Mouse (Mus musculus) ES-Bruce4 (cell line): ENCODE results near the gene Tmem213. TPM values are rescaled to one million over a fixed set of nuclear protein-coding genes. Genes with fewer than 3 reads are reported as not detected.

ENCODE experiments used
- H3K27ac ChIP-seq: 2 replicates; pipeline ENCODE4 v1.5.1; 2012; ENCODE audit warnings: low read length, inconsistent platforms; ENCODE audit not compliant: insufficient read depth
- H3K27me3 ChIP-seq: 2 replicates; pipeline ENCODE4 v1.6.1; 2012; ENCODE audit warnings: mild to moderate bottlenecking, low read length, inconsistent platforms; ENCODE audit not compliant: control insufficient read depth, poor library complexity, insufficient read depth, severe bottlenecking
- H3K36me3 ChIP-seq: 2 replicates; pipeline ENCODE4 v1.6.1; 2012; ENCODE audit warnings: inconsistent platforms, mild to moderate bottlenecking, low read length, moderate library complexity; ENCODE audit not compliant: control insufficient read depth, poor library complexity, insufficient read depth, severe bottlenecking
- H3K4me1 ChIP-seq: one replicate; pipeline ENCODE4 v1.8.1; 2011; ENCODE audit warnings: low read length; ENCODE audit not compliant: control insufficient read depth, insufficient read depth
- H3K4me3 ChIP-seq: 2 replicates; pipeline ENCODE4 v1.5.1; 2011; ENCODE audit warnings: low read depth, mild to moderate bottlenecking, low read length
- H3K9ac ChIP-seq: 2 replicates; pipeline ENCODE4 v1.6.1; 2012; ENCODE audit warnings: low read depth, mild to moderate bottlenecking, inconsistent platforms; ENCODE audit not compliant: poor library complexity, severe bottlenecking
- H3K9me3 ChIP-seq: replicated peaks from 2 replicates; pipeline ENCODE4 v1.6.1; 2012; ENCODE audit warnings: mild to moderate bottlenecking, low read length, inconsistent platforms; ENCODE audit not compliant: control insufficient read depth, poor library complexity, insufficient read depth, severe bottlenecking
- CTCF ChIP-seq: IDR thresholded peaks from one replicate; pipeline ENCODE4 v1.8.1; 2011; ENCODE audit warnings: low read depth, low read length
- EP300 ChIP-seq: IDR thresholded peaks from 2 replicates; pipeline ENCODE4 v1.6.1; 2011; ENCODE audit warnings: low read depth, low read length; ENCODE audit not compliant: insufficient read depth
- POLR2A ChIP-seq: IDR thresholded peaks from one replicate; pipeline ENCODE4 v1.8.1; 2011; ENCODE audit warnings: low read length; ENCODE audit not compliant: insufficient read depth
- polyA plus RNA-seq: library from polyadenylated mRNA; stranded (reverse); fragments of >200 nt; gene quantifications from 2 replicates; pipeline ENCODE4 v1.2.4, GENCODE M21; 2011; ENCODE audit warnings: low read depth; ENCODE audit not compliant: missing spikeins, insufficient read depth, insufficient read length

Gene Tmem213
- polyA plus RNA-seq, 1 experiment = 3.0 TPM

DNA sequence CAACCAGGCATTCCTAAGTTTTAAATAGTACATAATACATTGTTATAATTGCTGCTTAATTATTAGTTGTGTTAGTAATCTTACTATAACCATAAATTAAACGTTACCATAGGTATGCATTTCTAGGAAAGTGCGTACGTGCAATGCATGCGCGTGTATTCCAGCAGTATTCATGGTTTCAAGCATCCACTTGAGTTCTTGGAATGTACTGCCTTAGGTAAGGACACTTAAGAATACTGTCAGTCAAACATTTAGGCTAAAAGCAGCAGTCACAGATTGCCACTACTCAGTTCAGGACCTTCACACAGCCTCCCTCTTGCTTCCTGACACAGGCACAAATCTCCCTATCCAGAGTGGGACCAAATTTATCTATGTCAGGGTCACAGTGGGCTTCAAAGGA lies 606 bp upstream of the Tmem213 start:
- TF ChIP-seq EP300 (no peak), POLR2A (no peak), CTCF (no peak)
- Histone ChIP-seq H3K9me3 (no peaks in the 10 kb centered on the region), H3K36me3 (no peaks in the 10 kb centered on the region), H3K9ac (no peak overlapping the region), H3K4me1 (no peaks in the 10 kb centered on the region), H3K27me3 (no peaks in the 10 kb centered on the region), H3K4me3 (no peak overlapping the region), H3K27ac (no peak overlapping the region)

DNA sequence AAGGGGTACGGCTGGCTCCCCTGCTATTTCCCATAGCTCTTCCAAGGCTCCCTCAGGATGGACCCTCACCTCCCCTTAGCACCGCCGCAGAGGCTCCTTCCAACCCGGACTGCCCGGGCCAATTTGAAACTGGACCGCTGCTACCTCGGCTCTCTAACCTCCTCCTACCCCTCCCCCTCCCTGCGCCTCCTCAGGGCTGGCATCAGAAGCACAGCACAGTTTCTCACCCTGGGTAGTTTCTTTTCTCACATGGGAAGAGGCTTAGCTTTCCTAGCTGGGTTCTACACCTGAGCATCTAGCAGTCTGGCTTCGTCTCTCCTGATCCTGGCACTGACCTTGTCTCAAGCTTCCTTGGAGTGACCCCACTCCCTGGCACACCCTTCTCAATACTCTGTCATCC lies 816 bp downstream of the Tmem213 start:
- no peak overlapping the region; the same call in 1 of the 2 replicates for H3K4me3 ChIP-seq
- TF ChIP-seq EP300 (no peak), POLR2A (no peak), CTCF (no peak)
- H3K9ac ChIP-seq = no peak overlapping the region

GRCm38 (mm10) chr6:38110859-38111258 lies 1.8 kb downstream of the Tmem213 start:
- Histone ChIP-seq H3K4me3 (no peak overlapping the region), H3K27ac (no peak overlapping the region), H3K36me3 (no peaks in the 10 kb centered on the region), H3K9me3 (no peaks in the 10 kb centered on the region), H3K9ac (no peak overlapping the region), H3K4me1 (no peaks in the 10 kb centered on the region), H3K27me3 (no peaks in the 10 kb centered on the region)
- no peak for TF ChIP-seq EP300
- no peak for TF ChIP-seq POLR2A
- TF ChIP-seq CTCF = no peak

More for the DNA sequence above, 816 bp downstream of the Tmem213 start:
- H3K27ac ChIP-seq = no peak overlapping the region
- H3K4me1 ChIP-seq = no peaks in the 10 kb centered on the region
- H3K27me3 ChIP-seq = no peaks in the 10 kb centered on the region
- H3K9me3 ChIP-seq = no peaks in the 10 kb centered on the region
- no peaks in the 10 kb centered on the region for H3K36me3 ChIP-seq

DNA sequence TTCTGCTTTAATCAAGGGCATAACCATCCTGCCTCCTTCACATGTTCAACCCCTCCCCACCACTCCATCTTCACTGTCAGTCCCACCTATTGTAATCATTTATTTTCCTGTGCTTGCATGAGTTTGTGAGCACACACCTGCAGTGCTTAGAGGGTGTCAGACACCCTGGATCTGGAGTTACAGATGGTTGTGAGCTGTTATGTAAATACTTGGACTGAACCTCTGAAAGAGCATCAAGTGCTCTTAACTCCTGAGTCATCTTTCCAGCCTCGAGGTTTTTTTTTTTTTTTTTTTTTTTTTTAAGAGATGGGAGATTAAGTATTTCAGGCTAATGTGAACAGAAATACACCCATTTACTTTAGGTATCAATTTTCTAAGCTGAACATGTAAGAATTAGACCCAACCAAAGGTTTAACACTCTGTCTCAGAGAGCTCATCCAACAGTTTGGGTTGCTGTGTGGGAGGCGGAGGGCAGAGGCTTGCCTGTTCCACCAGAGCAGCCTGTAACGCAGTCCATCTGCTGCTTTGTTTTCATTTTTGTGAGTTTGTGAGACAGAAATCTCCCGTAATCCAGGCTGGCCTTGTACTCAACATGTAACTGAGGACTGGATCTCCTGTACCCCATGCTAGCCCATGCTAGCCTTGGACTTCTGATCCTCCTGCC lies 7.2 kb downstream of the Tmem213 start:
- no peaks in the 10 kb centered on the region for H3K27me3 ChIP-seq
- no peak overlapping the region for H3K9ac ChIP-seq
- H3K4me3 ChIP-seq = no peak overlapping the region
- H3K4me1 ChIP-seq = no peaks in the 10 kb centered on the region
- TF ChIP-seq EP300 (no peak), POLR2A (no peak), CTCF (no peak)
- no peaks in the 10 kb centered on the region for H3K36me3 ChIP-seq
- H3K27ac ChIP-seq = no peak overlapping the region
- H3K9me3 ChIP-seq = peaks cover 8% of the 10 kb centered on the region

GRCm38 (mm10) chr6:38118341-38118740 lies 9.3 kb downstream of the Tmem213 start:
- no peak for TF ChIP-seq EP300
- no peak for TF ChIP-seq CTCF
- no peak for TF ChIP-seq POLR2A
- Histone ChIP-seq H3K9me3 (peaks cover 8% of the 10 kb centered on the region), H3K27ac (no peak overlapping the region), H3K9ac (no peak overlapping the region), H3K36me3 (no peaks in the 10 kb centered on the region), H3K27me3 (no peaks in the 10 kb centered on the region), H3K4me1 (no peaks in the 10 kb centered on the region), H3K4me3 (no peak overlapping the region)

- H3K4me3 ChIP-seq = no peak overlapping the region
- H3K4me1 ChIP-seq = no peaks in the 10 kb centered on the region
- no peak for TF ChIP-seq EP300
- no peak for TF ChIP-seq CTCF
- TF ChIP-seq POLR2A = no peak
- no peak overlapping the region for H3K9ac ChIP-seq
- H3K9me3 ChIP-seq = peaks cover 11% of the 10 kb centered on the region
- H3K36me3 ChIP-seq = no peaks in the 10 kb centered on the region
- no peak overlapping the region for H3K27ac ChIP-seq
- no peaks in the 10 kb centered on the region for H3K27me3 ChIP-seq
These were observed 11.8 kb downstream of the Tmem213 start for GRCm38 (mm10) chr6:38120681-38121371.
